Mouse (Mus musculus): Measurements from ENCODE around the gene Focad.

Gene Focad

GRCm38 (mm10) chr4:88094062-88094767 is at the start of gene Focad:
Gene Focad (plus strand): TSS chr4:88094629.
- CTCF ChIA-PET, result interaction anchor here in 1 of 4 experiments (1.3 kb wide), 1 partner anchor 15 kb away, joined by 5 read pairs; no protein-coding TSS in a partner anchor
- POLR2A ChIA-PET, result interaction anchor here (0.6 to 1.9 kb wide), 34 partner anchors 8 to 1517 kb away, joined by 3 to 30 read pairs (median 4); partner anchors contain the start of gene Mllt3 (in 2 of the 4)

DNA sequence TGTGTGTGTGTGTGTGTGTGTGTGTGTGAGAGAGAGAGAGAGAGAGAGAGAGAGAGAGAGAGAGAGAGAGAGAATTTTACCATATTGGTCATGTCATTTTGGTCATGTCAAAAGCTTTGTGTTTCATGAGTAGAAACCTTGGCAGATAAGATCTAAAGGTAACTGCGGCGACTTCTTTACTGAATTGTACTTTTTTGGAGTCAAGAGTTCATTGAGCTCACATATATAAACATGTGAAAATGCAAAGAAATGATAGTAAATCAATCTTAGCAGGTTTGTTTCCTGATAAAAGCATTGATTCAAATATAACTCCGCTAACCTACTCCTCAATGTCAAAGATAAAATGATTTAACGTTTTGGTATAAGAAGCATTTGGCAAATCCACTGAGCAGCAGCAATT is 49.3 kb upstream of the Focad start:
- POLR2A ChIA-PET, result no interaction called here

GRCm38 (mm10) chr4:88046280-88046679 is 48.1 kb upstream of the Focad start:
- POLR2A ChIA-PET, result no interaction called here
- CTCF ChIA-PET, result no interaction called here

More for the DNA sequence above, 49.3 kb upstream of the Focad start:
- CTCF ChIA-PET, result no interaction called here

- POLR2A ChIA-PET, result interaction anchor here in 1 of 4 experiments (0.6 to 1.4 kb wide), 2 partner anchors 19 to 1371 kb away, joined by 3 to 5 read pairs; partner anchors contain the start of gene Focad
- CTCF ChIA-PET, result no interaction called here
These were observed 19.0 kb upstream of the Focad start for GRCm38 (mm10) chr4:88075388-88075787.

DNA sequence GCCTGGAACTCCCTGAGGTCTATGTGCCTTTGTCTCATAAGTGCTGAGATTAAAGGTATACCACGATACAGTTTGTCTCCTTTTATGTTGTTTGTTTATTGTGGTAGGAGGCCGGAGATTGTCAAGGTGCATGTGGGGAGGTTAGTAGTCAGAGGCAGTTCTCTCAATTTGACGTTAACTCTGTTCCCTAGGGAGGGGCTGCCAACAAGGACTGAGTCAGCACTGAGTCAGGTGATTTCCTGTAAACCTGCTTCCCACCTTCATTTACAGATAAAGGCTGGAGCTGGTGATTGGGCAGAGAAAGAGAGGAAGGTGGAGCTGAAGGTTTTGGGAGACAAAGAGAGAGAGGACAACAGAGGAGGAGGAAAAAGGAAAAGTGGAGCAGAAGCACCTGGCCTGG is 15.4 kb upstream of the Focad start:
- POLR2A ChIA-PET, result interaction anchor here in 3 of 4 experiments (0.7 to 3.5 kb wide), 12 partner anchors 9 to 46 kb away, joined by 3 to 30 read pairs (median 6); partner anchors contain the start of genes Focad (in 3 of the 3) and Mllt3 (in 2 of the 3)
- CTCF ChIA-PET, result interaction anchor here in 1 of 4 experiments (1.0 kb wide), 2 partner anchors 15 to 46 kb away, joined by 3 to 5 read pairs; partner anchors contain the start of genes Focad and Mllt3

DNA sequence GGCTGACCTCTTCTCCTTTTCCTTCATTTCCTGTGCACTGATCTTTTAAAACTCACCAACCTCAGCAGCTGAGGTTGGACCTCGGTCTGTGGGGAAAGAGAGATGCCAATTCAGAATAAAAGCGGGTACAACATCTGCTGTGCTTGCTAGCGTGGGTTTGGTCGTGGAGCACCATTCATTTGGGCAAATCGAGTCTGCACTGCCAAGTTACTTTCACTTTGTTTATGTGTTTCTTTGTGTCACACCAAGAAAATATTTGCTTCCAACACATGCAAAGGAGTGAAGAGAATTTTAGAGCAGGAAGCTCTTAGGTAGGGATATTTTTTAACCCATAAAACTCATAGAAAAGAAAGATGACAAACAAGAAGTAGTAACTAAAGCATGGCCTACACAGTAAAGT is 13.0 kb upstream of the Focad start:
- POLR2A ChIA-PET, result interaction anchor here in 1 of 4 experiments (1.2 to 1.4 kb wide), 2 partner anchors 13 to 48 kb away, joined by 3 to 4 read pairs; partner anchors contain the start of genes Focad and Mllt3
- CTCF ChIA-PET, result no interaction called here

GRCm38 (mm10) chr4:88081885-88082284 is 12.5 kb upstream of the Focad start:
- CTCF ChIA-PET, result no interaction called here

GRCm38 (mm10) chr4:88082381-88082780 is 12.0 kb upstream of the Focad start:
- CTCF ChIA-PET, result no interaction called here

More at GRCm38 (mm10) chr4:88081885-88082284, 12.5 kb upstream of the Focad start:
- POLR2A ChIA-PET, result no interaction called here

DNA sequence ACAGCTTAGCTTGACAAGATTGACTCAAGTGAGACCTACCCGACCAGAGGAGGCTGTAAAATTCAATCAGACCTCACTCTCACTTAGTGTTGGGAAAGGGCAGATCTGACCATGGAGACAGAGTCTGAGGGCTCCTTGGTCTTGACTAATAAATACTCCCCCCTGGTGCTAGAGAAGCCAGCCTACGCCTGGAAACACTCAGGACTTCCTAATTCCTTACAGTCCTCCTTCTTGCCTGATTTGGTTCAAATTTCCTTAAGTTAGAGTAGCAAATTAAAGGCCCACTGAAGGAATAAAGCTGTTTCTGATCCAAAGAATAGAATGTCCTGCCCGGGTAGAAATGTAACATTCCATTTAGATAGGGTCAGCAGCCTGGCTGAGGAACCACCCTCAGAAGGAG is 10.6 kb upstream of the Focad start:
- CTCF ChIA-PET, result no interaction called here
- POLR2A ChIA-PET, result interaction anchor here in 2 of 4 experiments (0.7 to 1.7 kb wide), 3 partner anchors 10 to 26 kb away, joined by 3 to 8 read pairs (median 7); partner anchors contain the start of gene Focad (in 2 of the 2)

More at GRCm38 (mm10) chr4:88082381-88082780, 12.0 kb upstream of the Focad start:
- POLR2A ChIA-PET, result interaction anchor here in 1 of 4 experiments (0.7 kb wide), 1 partner anchor 55 kb away, joined by 5 read pairs; no protein-coding TSS in a partner anchor

- CTCF ChIA-PET, result interaction anchor here in 2 of 4 experiments (0.6 kb wide), 2 partner anchors 1135 to 1588 kb away, joined by 4 to 7 read pairs; no protein-coding TSS in a partner anchor
- POLR2A ChIA-PET, result interaction anchor here in 2 of 4 experiments (0.6 to 1.0 kb wide), 2 partner anchors 11 to 759 kb away, joined by 3 to 5 read pairs; no protein-coding TSS in a partner anchor
These were observed 4.1 kb upstream of the Focad start for GRCm38 (mm10) chr4:88090316-88090715.

GRCm38 (mm10) chr4:88094768-88095420 is 465 bp downstream of the Focad start:
- ChIA-PET CTCF (interaction anchor here in 1 of 4 experiments (1.3 kb wide), 1 partner anchor 15 kb away, joined by 5 read pairs; no protein-coding TSS in a partner anchor), POLR2A (interaction anchor here (0.6 to 1.9 kb wide), 22 partner anchors 9 to 431 kb away, joined by 3 to 30 read pairs (median 4); partner anchors contain the start of gene Mllt3 (in 1 of the 4))

DNA sequence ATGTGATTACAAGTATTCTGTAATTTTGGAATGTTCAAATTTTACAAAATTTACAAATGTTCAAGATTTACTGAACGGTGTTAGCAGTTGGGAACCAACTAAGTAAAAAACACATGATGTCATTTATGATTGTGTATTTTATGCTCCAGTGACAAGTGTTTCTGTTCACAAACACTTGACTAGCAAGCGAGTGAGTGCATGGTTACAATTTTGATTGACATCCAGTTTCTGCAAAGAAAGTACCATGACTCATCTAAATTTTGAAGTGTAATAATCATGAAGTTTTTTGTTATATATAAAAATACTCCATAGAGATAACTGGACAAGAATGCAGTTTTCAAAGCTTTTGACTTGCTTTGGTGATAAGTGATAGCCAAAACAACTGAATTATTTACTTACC is 1.3 kb downstream of the Focad start:
- CTCF ChIA-PET, result no interaction called here

GRCm38 (mm10) chr4:88108585-88108984 is 14.2 kb downstream of the Focad start:
- CTCF ChIA-PET, result interaction anchor here in 2 of 4 experiments (0.5 kb wide), 2 partner anchors 360 to 731 kb away, joined by 3 to 4 read pairs; no protein-coding TSS in a partner anchor
- POLR2A ChIA-PET, result interaction anchor here in 3 of 4 experiments (0.6 to 1.8 kb wide), 3 partner anchors 15 to 325 kb away, joined by 3 to 14 read pairs (median 6); partner anchors contain the start of gene Focad (in 1 of the 3)

More for the DNA sequence above, 1.3 kb downstream of the Focad start:
- POLR2A ChIA-PET, result interaction anchor here in 2 of 4 experiments (0.9 to 1.9 kb wide), 3 partner anchors 10 to 30 kb away, joined by 3 to 6 read pairs (median 4); no protein-coding TSS in a partner anchor

DNA sequence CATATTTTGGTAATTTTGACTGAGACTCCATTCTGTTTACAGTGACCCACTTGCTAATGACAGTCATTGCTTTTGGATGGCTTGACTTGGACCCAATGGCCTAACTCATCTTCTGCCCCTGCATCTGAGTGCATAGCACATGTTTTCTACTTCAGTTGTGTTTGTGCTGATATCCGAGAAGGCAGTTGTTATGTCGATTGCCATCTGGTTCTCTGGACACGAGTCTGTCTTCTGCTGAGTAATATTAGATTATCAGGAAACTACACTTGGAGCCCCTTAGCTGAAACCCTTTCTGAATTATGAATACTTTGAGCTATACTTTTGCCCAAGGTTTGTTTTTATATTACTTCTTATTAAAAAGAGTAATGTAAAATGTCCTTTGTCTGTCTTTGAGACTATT is 22.9 kb downstream of the Focad start:
- ChIA-PET POLR2A (interaction anchor here in 1 of 4 experiments (1.4 kb wide), 1 partner anchor 11 kb away, joined by 4 read pairs; no protein-coding TSS in a partner anchor), CTCF (no interaction called here)

GRCm38 (mm10) chr4:88117942-88118341 is 23.5 kb downstream of the Focad start:
- POLR2A ChIA-PET, result interaction anchor here in 1 of 4 experiments (1.3 to 1.4 kb wide), 2 partner anchors 11 to 15 kb away, joined by 3 to 4 read pairs; no protein-coding TSS in a partner anchor
- CTCF ChIA-PET, result no interaction called here

- CTCF ChIA-PET, result no interaction called here
These were observed 24.4 kb downstream of the Focad start for GRCm38 (mm10) chr4:88118750-88119395.

GRCm38 (mm10) chr4:88120091-88120490 is 25.7 kb downstream of the Focad start:
- ChIA-PET CTCF (no interaction called here), POLR2A (interaction anchor here in 3 of 4 experiments (0.6 to 1.1 kb wide), 3 partner anchors 11 to 27 kb away, joined by 3 to 4 read pairs (median 3); no protein-coding TSS in a partner anchor)

More at GRCm38 (mm10) chr4:88118750-88119395, 24.4 kb downstream of the Focad start:
- POLR2A ChIA-PET, result interaction anchor here in 1 of 4 experiments (1.3 to 1.4 kb wide), 2 partner anchors 10 to 16 kb away, joined by 3 to 4 read pairs; no protein-coding TSS in a partner anchor

DNA sequence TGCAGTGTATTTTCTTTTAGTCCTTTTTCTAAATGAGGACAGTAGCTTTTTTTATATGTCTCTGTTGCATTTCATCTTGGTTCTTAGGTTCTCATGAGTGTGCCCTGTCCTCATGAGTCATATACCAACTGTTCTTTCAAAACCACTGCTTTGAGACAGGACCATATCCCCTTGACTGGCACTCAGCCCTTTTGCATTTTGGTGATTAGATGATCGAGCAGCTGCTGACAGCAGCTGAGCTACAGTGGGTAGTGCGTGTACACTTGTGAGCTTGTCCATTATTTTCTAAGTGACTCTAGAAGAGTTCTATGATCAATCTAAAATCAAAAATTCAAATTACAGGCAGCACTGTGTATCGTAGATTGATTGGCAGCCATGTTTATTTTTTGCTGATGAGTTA is 28.0 kb downstream of the Focad start:
- ChIA-PET POLR2A (interaction anchor here in 1 of 4 experiments (1.5 kb wide), 1 partner anchor 28 kb away, joined by 5 read pairs; the partner anchor contains the start of gene Focad), CTCF (no interaction called here)

Measured in embryonic stem cell, embryonic (primary cell).